Mouse (Mus musculus) lung, embryonic 15.5 days (tissue): Measurements from ENCODE around the gene Gfy. TPM values are rescaled to one million over a fixed set of nuclear protein-coding genes. Genes with fewer than 3 reads are reported as not detected.

Experiments
- ATAC-seq: fragments of 200-750 bp; cut with Nextera tagmentation; 2 replicates; pipeline ENCODE4 v1.8.0; 2017; ENCODE audit warnings: moderate number of reproducible peaks, borderline replicate concordance; ENCODE audit not compliant: low FRiP score, low TSS enrichment; ENCODE audit errors: extremely low read depth
- H3K27ac ChIP-seq: fragments of 300-500 bp; sonication (generic); 2 replicates; pipeline ENCODE4 v1.5.1; 2015; ENCODE audit warnings: moderate library complexity, mild to moderate bottlenecking, inconsistent platforms
- H3K27me3 ChIP-seq: fragments of 300-500 bp; sonication (generic); 2 replicates; pipeline ENCODE4 v1.6.1; 2015; ENCODE audit warnings: inconsistent platforms
- H3K36me3 ChIP-seq: fragments of 300-500 bp; sonication (generic); 2 replicates; pipeline ENCODE4 v1.6.1; 2015; ENCODE audit warnings: inconsistent platforms
- H3K4me1 ChIP-seq: fragments of 300-500 bp; sonication (generic); 2 replicates; pipeline ENCODE4 v1.6.1; 2015; ENCODE audit warnings: inconsistent platforms
- H3K4me2 ChIP-seq: fragments of 300-500 bp; sonication (generic); 2 replicates; pipeline ENCODE4 v1.6.1; 2015; ENCODE audit warnings: inconsistent platforms, mild to moderate bottlenecking, moderate library complexity
- H3K4me3 ChIP-seq: fragments of 300-500 bp; sonication (generic); 2 replicates; pipeline ENCODE4 v1.5.1; 2015; ENCODE audit warnings: mild to moderate bottlenecking, inconsistent platforms
- H3K9ac ChIP-seq: fragments of 300-500 bp; sonication (generic); 2 replicates; pipeline ENCODE4 v1.6.1; 2015; ENCODE audit warnings: inconsistent platforms
- H3K9me3 ChIP-seq: fragments of 300-500 bp; sonication (generic); 2 replicates; pipeline ENCODE4 v1.6.1; 2016; ENCODE audit warnings: inconsistent platforms
- WGBS: fragments of 180-500 bp; shearing (Covaris S2); methylation state at CpG from one replicate; pipeline ENCODE4 v1.1.7; 2015; 5-methylcytosine and 5-hydroxymethylcytosine counted together
- polyA plus RNA-seq: library from polyadenylated mRNA; unstranded; fragments of >200 nt; fragmentation: Nextera tagmentation; extraction: Ambion mirVana; gene quantifications from 2 replicates; pipeline ENCODE4 v1.2.1, GENCODE M21; 2015

Gfy gene
- not detected in 2 replicates for polyA plus RNA-seq

GRCm38 (mm10) chr7:45179469-45179868, at the start of gene Gfy:
Gene Gfy (minus strand): TSS chr7:45179569.
- Histone ChIP-seq H3K4me3 (no peak within 1 kb of the TSS), H3K36me3 (no peaks in the 10 kb centered on the region), H3K4me1 (peaks cover 18% of the 10 kb centered on the region), H3K9ac (no peak within 1 kb of the TSS), H3K27me3 (peaks cover 100% of the 10 kb centered on the region), H3K27ac (no peak within 1 kb of the TSS), H3K4me2 (no peak within 1 kb of the TSS), H3K9me3 (no peaks in the 10 kb centered on the region)
- 22% methylated on average over 7 of the region's 7 CpGs for WGBS
- ATAC-seq, result no peak

GRCm38 (mm10) chr7:45229046-45229445, 49.7 kb upstream of the Gfy start:
- Histone ChIP-seq H3K36me3 (peaks cover 79% of the 10 kb centered on the region), H3K4me1 (peaks cover 11% of the 10 kb centered on the region), H3K4me2 (no peak overlapping the region), H3K9ac (no peak overlapping the region), H3K27me3 (no peaks in the 10 kb centered on the region), H3K4me3 (no peak overlapping the region), H3K9me3 (no peaks in the 10 kb centered on the region), H3K27ac (no peak overlapping the region)
- WGBS, result 92% methylated on average over 8 of the region's 8 CpGs
- no peak for ATAC-seq

DNA sequence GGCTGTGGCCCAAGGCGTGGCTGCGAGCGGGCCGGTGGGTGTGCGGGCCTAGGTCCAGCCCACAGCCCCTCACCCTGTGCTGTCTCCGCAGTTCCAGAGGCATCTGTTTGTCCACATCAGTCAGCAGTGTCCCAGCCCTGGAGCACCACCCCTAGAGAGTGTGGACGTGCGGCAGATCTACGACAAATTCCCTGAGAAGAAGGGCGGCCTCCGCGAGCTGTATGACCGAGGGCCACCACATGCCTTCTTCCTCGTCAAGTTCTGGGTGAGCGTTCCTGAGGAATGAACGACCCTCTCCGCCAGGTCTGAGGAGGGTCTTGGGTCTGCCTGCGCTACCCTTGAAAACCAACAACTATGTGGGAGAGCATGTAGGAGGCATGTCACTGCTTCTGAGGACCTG, 49.2 kb upstream of the Gfy start:
- peaks cover 84% of the 10 kb centered on the region for H3K36me3 ChIP-seq
- H3K27ac ChIP-seq, result no peak overlapping the region
- no peaks in the 10 kb centered on the region for H3K27me3 ChIP-seq
- no peak overlapping the region for H3K4me3 ChIP-seq
- no peak overlapping the region for H3K4me2 ChIP-seq
- 92% methylated on average over 18 of the region's 18 CpGs for WGBS
- H3K4me1 ChIP-seq, result peaks cover 6% of the 10 kb centered on the region
- ATAC-seq, result peak; percentile 55; the same call in 1 of the 2 replicates
- H3K9me3 ChIP-seq, result no peaks in the 10 kb centered on the region
- no peak overlapping the region for H3K9ac ChIP-seq

DNA sequence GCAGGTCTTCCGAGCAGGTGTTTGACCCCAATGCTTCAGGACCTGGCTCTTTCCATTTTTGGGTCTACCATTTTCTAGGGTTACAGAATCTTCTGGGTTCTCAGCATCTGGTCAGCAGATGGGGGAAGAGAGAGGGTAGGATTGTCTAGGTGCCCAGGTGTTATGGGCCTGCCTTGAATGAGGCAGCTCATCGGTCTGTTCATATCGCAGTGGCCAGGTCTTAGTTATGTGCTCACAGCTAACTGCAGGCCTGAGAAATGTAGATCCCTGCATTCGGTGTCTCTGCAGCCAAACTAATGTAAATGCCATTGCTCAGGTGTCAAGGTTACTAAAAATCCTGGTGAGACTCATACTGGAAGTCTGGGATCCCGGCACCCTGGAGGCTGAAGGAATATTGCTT, 47.1 kb upstream of the Gfy start:
- no peak for ATAC-seq
- Histone ChIP-seq H3K4me1 (no peaks in the 10 kb centered on the region), H3K27ac (no peak overlapping the region), H3K9ac (no peak overlapping the region), H3K36me3 (peaks cover 84% of the 10 kb centered on the region), H3K4me2 (no peak overlapping the region), H3K27me3 (no peaks in the 10 kb centered on the region), H3K9me3 (no peaks in the 10 kb centered on the region), H3K4me3 (no peak overlapping the region)
- WGBS, result 93% methylated on average over 5 of the region's 5 CpGs

- no peak for ATAC-seq
- 88% methylated on average over 7 of the region's 7 CpGs for WGBS
- peaks cover 93% of the 10 kb centered on the region for H3K36me3 ChIP-seq
Observed at GRCm38 (mm10) chr7:45224826-45225225, 45.5 kb upstream of the Gfy start.

DNA sequence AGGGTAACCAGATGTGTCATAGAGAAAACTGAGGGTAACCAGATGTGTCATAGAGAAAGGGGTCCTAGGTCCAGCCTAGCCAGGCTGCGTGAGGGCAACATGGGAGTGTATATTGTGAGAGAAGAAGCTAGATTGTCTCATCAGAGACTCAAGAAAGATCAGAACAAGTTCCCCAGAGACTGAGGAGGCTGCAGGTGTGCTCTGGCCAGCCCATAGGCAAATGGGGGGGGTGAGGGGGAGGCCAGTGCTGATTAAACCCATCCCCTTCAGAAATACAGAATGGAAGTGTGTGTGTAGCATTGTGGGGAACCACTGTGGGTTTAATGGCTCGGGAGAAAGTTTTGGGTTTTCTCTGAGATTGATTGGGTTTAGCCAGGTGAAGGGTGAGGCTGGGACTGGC, 42.3 kb upstream of the Gfy start:
- H3K4me1 ChIP-seq, result peaks cover 24% of the 10 kb centered on the region
- H3K4me2 ChIP-seq, result no peak overlapping the region
- ATAC-seq, result no peak
- peaks cover 88% of the 10 kb centered on the region for H3K36me3 ChIP-seq
- no peak overlapping the region for H3K27ac ChIP-seq
- no peaks in the 10 kb centered on the region for H3K27me3 ChIP-seq
- H3K9me3 ChIP-seq, result no peaks in the 10 kb centered on the region
- 73% methylated on average over 2 of the region's 2 CpGs for WGBS
- no peak overlapping the region for H3K4me3 ChIP-seq
- H3K9ac ChIP-seq, result no peak overlapping the region

More at GRCm38 (mm10) chr7:45224826-45225225, 45.5 kb upstream of the Gfy start:
- Histone ChIP-seq H3K4me2 (no peak overlapping the region), H3K4me1 (no peaks in the 10 kb centered on the region), H3K4me3 (no peak overlapping the region), H3K9ac (no peak overlapping the region), H3K27ac (no peak overlapping the region), H3K9me3 (no peaks in the 10 kb centered on the region), H3K27me3 (no peaks in the 10 kb centered on the region)

DNA sequence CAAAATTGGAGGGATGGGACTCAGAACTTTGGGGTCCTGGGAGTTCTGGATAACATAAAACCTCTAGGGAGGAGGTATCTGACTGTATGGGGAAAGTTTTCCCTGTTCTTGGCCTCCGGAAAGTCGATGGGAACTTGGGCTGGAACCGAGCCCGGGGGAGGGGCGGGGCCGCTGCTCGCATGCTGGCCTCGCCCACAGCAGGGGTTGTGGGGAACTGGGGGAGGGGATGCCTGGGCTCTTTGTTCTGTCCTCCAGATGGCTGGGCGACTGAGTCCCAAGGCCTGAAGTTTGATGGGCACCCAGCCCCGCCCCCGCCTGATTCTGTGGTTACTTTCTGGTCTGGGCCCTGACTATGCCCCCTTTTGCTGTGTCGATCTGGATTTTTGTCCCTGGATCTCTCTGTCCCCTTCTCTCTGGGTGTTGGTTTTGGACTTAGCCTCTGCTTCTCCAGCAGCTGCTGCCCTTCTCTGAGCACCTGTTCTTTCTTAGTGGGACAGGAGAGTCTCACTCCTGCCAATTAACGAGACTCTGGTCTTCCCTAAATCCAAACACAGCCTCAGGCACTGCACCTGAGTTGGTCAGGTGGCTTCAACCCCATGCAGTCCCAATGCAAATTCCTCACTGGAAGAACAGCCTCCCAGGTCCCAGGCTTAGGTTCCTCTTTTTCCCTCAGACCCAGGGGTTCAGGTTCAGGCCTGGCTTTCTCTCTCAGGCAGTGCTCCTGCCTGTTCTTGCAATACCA, 37.2 kb upstream of the Gfy start:
- peak overlapping the region; percentile 63 for H3K4me3 ChIP-seq
- H3K9me3 ChIP-seq, result no peaks in the 10 kb centered on the region
- under 1% methylated on average over 13 of the region's 13 CpGs for WGBS
- peaks cover 39% of the 10 kb centered on the region for H3K36me3 ChIP-seq
- peak overlapping the region; percentile 79 for H3K4me2 ChIP-seq
- H3K27me3 ChIP-seq, result peaks cover 14% of the 10 kb centered on the region
- ATAC-seq, result peak; percentile 90
- H3K4me1 ChIP-seq, result peaks cover 38% of the 10 kb centered on the region
- H3K9ac ChIP-seq, result peak overlapping the region; percentile 90
- peak overlapping the region; percentile 91 for H3K27ac ChIP-seq

DNA sequence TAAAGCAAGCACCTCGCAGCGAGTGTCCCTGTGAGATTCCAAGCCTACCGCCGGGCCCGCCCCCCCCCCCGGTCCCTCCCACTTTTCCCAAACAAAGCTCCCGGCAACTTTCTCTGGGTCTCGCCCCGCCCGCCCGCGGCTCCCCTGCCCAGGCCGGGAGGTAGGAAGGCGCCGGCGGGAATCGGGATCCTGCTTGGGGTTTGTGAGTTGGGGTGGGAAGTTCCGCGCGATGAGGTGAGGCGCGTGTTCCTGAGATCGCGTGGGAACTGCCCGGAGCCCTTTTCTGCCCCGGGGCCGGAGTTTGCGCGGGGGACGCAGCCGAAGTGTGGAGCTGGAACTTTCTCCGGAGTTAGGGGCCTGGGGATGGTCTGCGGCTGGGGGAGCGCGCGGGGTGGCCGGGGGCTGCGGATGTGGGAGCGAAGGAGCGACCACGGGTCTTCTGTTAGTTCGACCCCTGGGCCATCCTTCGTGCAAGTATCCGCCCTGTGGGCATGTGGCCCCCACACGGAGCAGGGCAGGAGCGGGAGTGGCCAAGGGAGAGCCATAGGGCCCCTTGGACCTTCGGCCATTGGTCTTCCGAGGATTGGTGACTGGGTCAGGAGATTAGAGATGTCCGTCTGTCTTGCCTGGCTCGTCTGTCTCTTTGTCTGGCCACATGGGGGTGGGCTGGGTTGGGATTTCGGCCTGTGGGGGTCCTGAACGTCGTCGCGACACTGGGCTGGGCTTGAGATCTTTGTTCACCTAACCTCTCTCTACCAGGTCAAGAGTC, 36.5 kb upstream of the Gfy start, which contains the start of gene Tead2:
Gene Tead2 (plus strand): TSS at position 81 of the 769 bp plus-strand sequence.
- ATAC-seq, result peak; percentile 67
- 2% methylated on average over 53 of the region's 55 CpGs for WGBS
- Histone ChIP-seq H3K9ac (peak within 1 kb of the TSS; percentile 90), H3K27ac (peak within 1 kb of the TSS; percentile 91), H3K9me3 (no peaks in the 10 kb centered on the region), H3K36me3 (peaks cover 33% of the 10 kb centered on the region), H3K27me3 (peaks cover 22% of the 10 kb centered on the region), H3K4me2 (peak within 1 kb of the TSS; percentile 79), H3K4me3 (peak within 1 kb of the TSS; percentile 63), H3K4me1 (peaks cover 39% of the 10 kb centered on the region)

DNA sequence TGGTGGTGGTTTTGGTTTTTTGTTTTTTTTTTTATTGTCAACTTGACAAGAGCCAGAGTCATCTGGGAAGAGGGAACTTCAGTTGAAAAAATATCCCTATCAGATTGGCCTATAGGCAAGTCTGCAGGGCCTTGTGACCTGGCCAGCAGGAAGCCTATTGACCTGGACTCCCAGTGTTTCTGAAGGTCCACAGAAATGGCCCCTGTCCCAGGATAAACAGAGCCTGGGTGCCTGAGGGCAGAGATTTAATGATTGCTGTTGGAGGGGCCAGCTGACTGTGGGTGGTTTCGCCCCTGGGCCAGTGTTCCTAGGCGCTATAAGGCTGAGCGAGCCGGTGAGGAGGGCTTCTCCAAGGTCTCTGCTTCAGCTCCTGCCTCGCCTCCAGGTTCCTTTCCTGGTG, 34.3 kb upstream of the Gfy start:
- Histone ChIP-seq H3K36me3 (peaks cover 13% of the 10 kb centered on the region), H3K4me2 (no peak overlapping the region), H3K27ac (no peak overlapping the region), H3K27me3 (peaks cover 35% of the 10 kb centered on the region), H3K9ac (no peak overlapping the region), H3K4me1 (peaks cover 35% of the 10 kb centered on the region), H3K9me3 (no peaks in the 10 kb centered on the region), H3K4me3 (no peak overlapping the region)
- ATAC-seq, result no peak
- 66% methylated on average over 5 of the region's 5 CpGs for WGBS

DNA sequence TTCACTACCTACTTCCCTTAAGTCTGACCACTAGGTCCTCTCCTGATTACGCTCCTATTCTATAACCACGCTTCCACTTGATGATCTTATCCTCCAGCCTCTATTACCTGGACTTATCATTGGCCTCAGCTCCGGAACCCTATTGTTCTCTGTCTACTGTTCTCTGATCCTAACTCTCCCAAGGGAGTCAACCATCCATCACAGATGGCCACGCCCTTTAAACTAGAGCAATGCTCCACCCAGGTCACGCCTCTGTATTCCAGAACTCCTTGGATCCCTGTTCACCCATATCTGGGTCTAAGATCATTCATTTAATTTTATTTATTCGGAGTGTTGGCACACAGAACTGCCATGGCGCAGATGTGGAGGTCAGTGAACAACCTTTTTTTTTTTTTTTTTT, 33.0 kb upstream of the Gfy start:
- Histone ChIP-seq H3K4me1 (peaks cover 23% of the 10 kb centered on the region), H3K27ac (no peak overlapping the region), H3K4me3 (no peak overlapping the region), H3K36me3 (peaks cover 1% of the 10 kb centered on the region; the same call in 1 of the 2 replicates), H3K9me3 (no peaks in the 10 kb centered on the region), H3K4me2 (no peak overlapping the region), H3K27me3 (peaks cover 35% of the 10 kb centered on the region), H3K9ac (no peak overlapping the region)
- ATAC-seq, result no peak
- WGBS, result 72% methylated on average over 7 of the region's 7 CpGs

DNA sequence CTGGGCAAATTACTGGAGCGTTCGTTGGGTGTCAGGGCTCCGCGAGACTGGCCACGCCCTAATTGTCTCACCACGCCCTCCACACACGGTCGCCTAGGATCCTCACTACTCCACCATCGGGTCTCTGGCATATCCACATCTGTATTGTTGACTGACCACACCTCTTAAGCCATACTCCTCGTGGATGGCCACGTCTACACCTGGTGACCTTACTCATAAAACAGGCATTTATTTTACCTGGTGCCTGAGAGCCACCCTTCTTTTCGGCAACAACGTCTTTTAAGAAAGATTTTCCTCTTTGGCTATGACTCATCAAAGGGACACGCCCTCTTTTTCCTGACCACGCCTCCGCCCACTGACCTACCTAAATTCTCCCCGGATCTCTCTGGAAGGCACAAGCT, 32.5 kb upstream of the Gfy start, which contains the start of gene Dkkl1:
Gene Dkkl1 (minus strand): TSS at position 297 of the 401 bp plus-strand sequence.
- Histone ChIP-seq H3K9ac (no peak within 1 kb of the TSS), H3K27ac (no peak within 1 kb of the TSS), H3K9me3 (no peaks in the 10 kb centered on the region), H3K4me1 (peaks cover 18% of the 10 kb centered on the region), H3K4me3 (peak within 1 kb of the TSS; percentile 6; the same call in 1 of the 2 replicates), H3K27me3 (peaks cover 35% of the 10 kb centered on the region), H3K36me3 (no peaks in the 10 kb centered on the region), H3K4me2 (peak within 1 kb of the TSS; percentile 31)
- ATAC-seq, result no peak
- WGBS, result 5% methylated on average over 17 of the region's 17 CpGs

- no peak overlapping the region for H3K27ac ChIP-seq
- H3K4me3 ChIP-seq, result no peak overlapping the region
- H3K27me3 ChIP-seq, result peaks cover 35% of the 10 kb centered on the region
- H3K9ac ChIP-seq, result no peak overlapping the region
- H3K4me1 ChIP-seq, result peaks cover 16% of the 10 kb centered on the region; the same call in 1 of the 2 replicates
- no peak for ATAC-seq
- WGBS, result 45% methylated on average over 10 of the region's 10 CpGs
- H3K4me2 ChIP-seq, result no peak overlapping the region
- H3K36me3 ChIP-seq, result no peaks in the 10 kb centered on the region
- no peaks in the 10 kb centered on the region for H3K9me3 ChIP-seq
Observed at GRCm38 (mm10) chr7:45211070-45211469, 31.7 kb upstream of the Gfy start.
